18 mouse cellular contexts compared by ENCODE assay signal in genomic region chr2:71748451-71748850, GRCm38 (mm10).
"Had no signal": no experiment of that assay in that cellular context is flagged by ENCODE, and none has a peak within 500 bp of the region (broad histone marks: within the 10 kb centered on the region; RNA-seq: fewer than 3 reads in every experiment).

No protein-coding gene starts in this region.

- H3K36me3 ChIP-seq: lung, embryonic 15.5 days; midbrain, embryonic 13.5 days; midbrain, embryonic 15.5 days; neural tube, embryonic 13.5 days; neural tube, embryonic 15.5 days had no signal

- ATAC-seq: lung, postnatal 0 days; midbrain, embryonic 13.5 days; midbrain, embryonic 15.5 days had no signal

- H3K9ac ChIP-seq: lung, embryonic 15.5 days; midbrain, embryonic 13.5 days; midbrain, embryonic 15.5 days; neural tube, embryonic 13.5 days; neural tube, embryonic 15.5 days had no signal

- H3K9me3 ChIP-seq: lung, embryonic 15.5 days; megakaryocyte, embryonic 14.5 days; midbrain, embryonic 13.5 days; midbrain, embryonic 15.5 days; neural tube, embryonic 13.5 days; neural tube, embryonic 15.5 days had no signal

- DNase-seq: lung, adult 18-20 months; lung, postnatal 4 days; retina, postnatal 1 day; right cerebral cortex, adult 18-20 months; right cerebral cortex, postnatal 25 days; right cerebral cortex, postnatal 4 days; spleen, adult 18-20 months; thymus, adult 18-20 months; thymus, postnatal 14 days; thymus, postnatal 36 days had no signal

- H3K27ac ChIP-seq: lung, embryonic 15.5 days; midbrain, embryonic 13.5 days; neural tube, embryonic 13.5 days; neural tube, embryonic 15.5 days had no signal

- H3K4me3 ChIP-seq: lung, embryonic 15.5 days; megakaryocyte, embryonic 14.5 days; midbrain, embryonic 13.5 days; midbrain, embryonic 15.5 days; myocyte; neural tube, embryonic 13.5 days; neural tube, embryonic 15.5 days had no signal

- H3K4me2 ChIP-seq: lung, embryonic 15.5 days; neural tube, embryonic 13.5 days; neural tube, embryonic 15.5 days had no signal

- H3K27me3 ChIP-seq: lung, embryonic 15.5 days; megakaryocyte, embryonic 14.5 days; midbrain, embryonic 15.5 days; neural tube, embryonic 13.5 days; neural tube, embryonic 15.5 days had no signal
